Mouse (Mus musculus): ENCODE results near the gene Mrgprd. TPM values are rescaled to one million over a fixed set of nuclear protein-coding genes. Genes with fewer than 3 reads are reported as not detected.

The Mrgprd gene
- polyA plus RNA-seq, 1 experiment from 2014 or later: not detected

Other genes with a start within 250 kb of the Mrgprd start
- 0.33 TPM in 1 of 2 replicates, not detected in the other for gene 1810010D01Rik, start 106.7 kb upstream of the Mrgprd start, polyA plus RNA-seq (2014; fragmentation: Nextera tagmentation; extraction: Ambion mirVana)
- gene Tpcn2, start 30.8 kb upstream of the Mrgprd start, polyA plus RNA-seq (2014; fragmentation: Nextera tagmentation; extraction: Ambion mirVana): 0.70 and 1.4 TPM in 2 replicates
- gene Mrgprf, start 14.0 kb upstream of the Mrgprd start, polyA plus RNA-seq (2014; fragmentation: Nextera tagmentation; extraction: Ambion mirVana): 3.5 TPM in 1 of 2 replicates, not detected in the other